Mouse (Mus musculus) liver, adult 2 months (tissue): ENCODE measurements around the gene Slc35a3.

Experiments
- CTCF ChIP-seq: fragments of 200-500 bp; IDR thresholded peaks from 2 replicates; pipeline ENCODE4 v1.5.1; 2011; ENCODE audit warnings: low read depth, low read length, control low read depth
- POLR2A ChIP-seq: fragments of 200-500 bp; IDR thresholded peaks from 2 replicates; pipeline ENCODE4 v1.6.1; 2011; ENCODE audit warnings: low read length, control low read depth; ENCODE audit not compliant: insufficient read depth; ENCODE audit errors: extremely low read depth

DNA sequence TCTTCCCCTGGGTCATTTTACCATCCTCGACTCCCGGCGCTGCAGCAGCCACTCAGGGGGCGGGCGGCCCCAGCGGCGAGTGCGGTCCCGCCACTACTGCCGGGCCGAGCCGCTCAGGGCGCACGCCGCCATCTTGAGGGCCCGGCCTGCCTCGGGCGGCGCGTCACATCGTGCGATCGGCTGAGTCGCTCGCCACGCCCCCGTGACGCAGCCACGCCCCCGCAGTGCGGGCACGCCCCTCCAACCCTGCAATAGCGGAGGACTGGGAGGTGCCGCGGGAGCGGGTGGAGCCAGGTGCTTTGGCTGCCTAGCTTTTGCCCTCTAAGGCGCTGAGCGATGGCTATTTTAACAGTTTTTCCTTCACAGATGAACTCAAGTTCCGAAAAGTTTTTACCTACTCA lies 50.2 kb downstream of the Slc35a3 start, which contains the start of gene Mfsd14a:
- TF ChIP-seq CTCF (no peak), POLR2A (peak; percentile 91)
